Mouse (Mus musculus): ENCODE data around the gene Mapkap1. TPM values are rescaled to one million over a fixed set of nuclear protein-coding genes. Genes with fewer than 3 reads are reported as not detected.

Gene Mapkap1
- total RNA-seq (2014; rRNA removed) (35.1 and 41.7 TPM in 2 replicates), polyA plus RNA-seq (2012; rRNA removed) (25.4 and 31.6 TPM in 2 replicates)

- peak within 1 kb of the TSS; percentile 96 for H3K4me3 ChIP-seq (ENCODE audit: insufficient read depth, low read depth, low read length)
- peak within 1 kb of the TSS; percentile 95 for H3K27ac ChIP-seq (replicated peaks; ENCODE audit: insufficient read depth, low read depth, low read length)
Observed at GRCm38 (mm10) chr2:34406601-34407464, at the start of gene Mapkap1. Gene Mapkap1 (plus strand): TSS chr2:34406771.

DNA sequence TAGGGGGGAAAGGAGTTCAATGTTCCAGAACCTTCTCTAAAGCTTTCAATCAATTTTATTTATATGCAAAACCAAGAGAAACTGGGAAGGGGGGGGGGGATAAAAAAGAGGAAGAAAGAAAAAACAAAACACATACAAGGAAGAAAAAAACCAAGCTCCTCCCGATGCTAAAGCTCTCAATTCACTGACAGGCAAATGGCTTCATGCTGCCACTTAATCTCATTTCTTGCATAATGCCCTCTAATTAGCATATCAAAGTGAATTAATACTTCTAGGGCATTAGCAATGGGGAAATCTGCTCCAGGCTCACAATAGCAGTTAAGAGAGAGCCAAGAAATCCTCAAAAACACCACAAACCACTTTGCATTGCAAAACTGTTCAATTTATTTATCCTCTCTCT, 42.9 kb upstream of the Mapkap1 start:
- TF ChIP-seq POLR2A (IDR thresholded peaks at IDR 0.05; ENCODE audit: extremely low read depth, insufficient read depth, low read length): no peak
- no peak for TF ChIP-seq CTCF (IDR thresholded peaks at IDR 0.05; ENCODE audit: low read depth, low read length)
- 6% methylated on average over 1 of the region's 1 CpGs for WGBS

More at GRCm38 (mm10) chr2:34406601-34407464, at the start of gene Mapkap1:
- peak; percentile 92 for DNase-seq (ENCODE audit: extremely low read depth, low read depth, low spot score)
- H3K4me1 ChIP-seq (ENCODE audit: control insufficient read depth, insufficient read depth, low read length): peaks cover 6% of the 10 kb centered on the region
- no peaks in the 10 kb centered on the region for H3K27me3 ChIP-seq (ENCODE audit: control insufficient read depth, insufficient read depth, low read length)
- WGBS: under 1% methylated on average over 64 of the region's 68 CpGs
- no peak for TF ChIP-seq CTCF (IDR thresholded peaks at IDR 0.05; ENCODE audit: low read depth, low read length)
- 0 out of 2 replicates have a peak, but pooled peaks have one; percentile 29 for TF ChIP-seq POLR2A (IDR thresholded peaks at IDR 0.05; ENCODE audit: extremely low read depth, insufficient read depth, low read length)
- H3K9ac ChIP-seq (ENCODE audit: low read depth, low read length): peak within 1 kb of the TSS; percentile 96
- H3K36me3 ChIP-seq (ENCODE audit: control insufficient read depth, insufficient read depth, low read length): no peaks in the 10 kb centered on the region
- peaks cover 32% of the 10 kb centered on the region; the same call in 1 of the 2 replicates for H3K79me2 ChIP-seq (ENCODE audit: control insufficient read depth, insufficient read depth, low read length)

DNA sequence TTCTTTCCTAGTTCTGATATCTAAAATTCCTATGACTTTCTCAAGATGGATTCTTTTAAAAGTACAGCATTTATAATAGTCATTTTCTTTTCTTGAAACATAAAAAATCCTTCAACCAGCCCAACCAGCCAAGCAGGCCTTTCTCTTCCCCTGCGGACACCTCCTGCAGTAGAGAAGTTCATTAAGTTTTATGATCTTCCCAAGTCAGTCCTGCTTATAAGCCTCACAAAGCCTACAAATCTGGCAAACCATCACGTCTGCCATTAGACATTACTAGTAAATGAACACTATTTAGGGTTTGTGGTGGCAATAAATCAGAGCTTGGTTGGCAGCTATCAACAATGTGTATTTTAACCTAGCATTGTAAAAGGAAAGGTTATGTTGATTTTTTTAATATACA, 39.5 kb upstream of the Mapkap1 start:
- no peaks in the 10 kb centered on the region; the same call in 1 of the 2 replicates for H3K4me1 ChIP-seq (ENCODE audit: control insufficient read depth, insufficient read depth, low read length)
- TF ChIP-seq POLR2A (IDR thresholded peaks at IDR 0.05; ENCODE audit: extremely low read depth, insufficient read depth, low read length) (no peak), CTCF (IDR thresholded peaks at IDR 0.05; ENCODE audit: low read depth, low read length) (no peak)
- H3K36me3 ChIP-seq (ENCODE audit: control insufficient read depth, insufficient read depth, low read length): no peaks in the 10 kb centered on the region
- H3K9ac ChIP-seq (ENCODE audit: low read depth, low read length): no peak overlapping the region
- no peak overlapping the region for H3K4me3 ChIP-seq (ENCODE audit: insufficient read depth, low read depth, low read length)
- no peaks in the 10 kb centered on the region for H3K79me2 ChIP-seq (ENCODE audit: control insufficient read depth, insufficient read depth, low read length)
- WGBS: 92% methylated on average over 2 of the region's 2 CpGs
- no peaks in the 10 kb centered on the region for H3K27me3 ChIP-seq (ENCODE audit: control insufficient read depth, insufficient read depth, low read length)
- DNase-seq (ENCODE audit: extremely low read depth, low read depth, low spot score): no peak
- H3K27ac ChIP-seq (replicated peaks; ENCODE audit: insufficient read depth, low read depth, low read length): no peak overlapping the region

More for the DNA sequence above, 42.9 kb upstream of the Mapkap1 start:
- no peaks in the 10 kb centered on the region for H3K27me3 ChIP-seq (ENCODE audit: control insufficient read depth, insufficient read depth, low read length)
- no peak for DNase-seq (ENCODE audit: extremely low read depth, low read depth, low spot score)
- H3K9ac ChIP-seq (ENCODE audit: low read depth, low read length): no peak overlapping the region
- no peaks in the 10 kb centered on the region for H3K79me2 ChIP-seq (ENCODE audit: control insufficient read depth, insufficient read depth, low read length)
- H3K4me3 ChIP-seq (ENCODE audit: insufficient read depth, low read depth, low read length): no peak overlapping the region
- H3K27ac ChIP-seq (replicated peaks; ENCODE audit: insufficient read depth, low read depth, low read length): no peak overlapping the region
- H3K36me3 ChIP-seq (ENCODE audit: control insufficient read depth, insufficient read depth, low read length): no peaks in the 10 kb centered on the region
- peaks cover 4% of the 10 kb centered on the region for H3K4me1 ChIP-seq (ENCODE audit: control insufficient read depth, insufficient read depth, low read length)

GRCm38 (mm10) chr2:34368396-34368795, 38.2 kb upstream of the Mapkap1 start:
- no peaks in the 10 kb centered on the region; the same call in 1 of the 2 replicates for H3K4me1 ChIP-seq (ENCODE audit: control insufficient read depth, insufficient read depth, low read length)
- 78% methylated on average over 6 of the region's 6 CpGs for WGBS
- no peak for TF ChIP-seq POLR2A (IDR thresholded peaks at IDR 0.05; ENCODE audit: extremely low read depth, insufficient read depth, low read length)
- no peak for TF ChIP-seq CTCF (IDR thresholded peaks at IDR 0.05; ENCODE audit: low read depth, low read length)
- DNase-seq (ENCODE audit: extremely low read depth, low read depth, low spot score): no peak
- H3K36me3 ChIP-seq (ENCODE audit: control insufficient read depth, insufficient read depth, low read length): no peaks in the 10 kb centered on the region
- H3K4me3 ChIP-seq (ENCODE audit: insufficient read depth, low read depth, low read length): no peak overlapping the region
- H3K9ac ChIP-seq (ENCODE audit: low read depth, low read length): no peak overlapping the region
- H3K27ac ChIP-seq (replicated peaks; ENCODE audit: insufficient read depth, low read depth, low read length): no peak overlapping the region
- no peaks in the 10 kb centered on the region for H3K79me2 ChIP-seq (ENCODE audit: control insufficient read depth, insufficient read depth, low read length)
- H3K27me3 ChIP-seq (ENCODE audit: control insufficient read depth, insufficient read depth, low read length): no peaks in the 10 kb centered on the region

DNA sequence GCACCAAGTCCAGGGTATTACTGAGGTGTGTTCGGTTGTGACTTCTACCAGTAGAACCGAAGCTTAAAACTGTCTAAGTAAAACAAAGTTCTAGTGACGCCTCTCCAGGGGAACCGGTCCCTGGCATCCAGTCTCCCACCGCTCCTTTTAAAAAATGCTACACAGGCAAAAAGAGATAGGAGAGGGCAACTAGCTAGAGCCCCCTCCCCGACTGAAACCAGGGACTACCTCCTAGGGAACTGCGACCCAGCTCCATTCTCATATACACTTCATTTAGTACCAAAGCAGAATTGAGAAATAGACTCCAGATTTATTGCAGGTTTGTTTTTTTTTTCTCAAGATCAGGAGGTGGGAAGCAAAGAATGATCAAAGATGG, 36.2 kb upstream of the Mapkap1 start:
- no peak overlapping the region for H3K9ac ChIP-seq (ENCODE audit: low read depth, low read length)
- no peak for DNase-seq (ENCODE audit: extremely low read depth, low read depth, low spot score)
- TF ChIP-seq CTCF (IDR thresholded peaks at IDR 0.05; ENCODE audit: low read depth, low read length) (no peak), POLR2A (IDR thresholded peaks at IDR 0.05; ENCODE audit: extremely low read depth, insufficient read depth, low read length) (no peak)
- H3K79me2 ChIP-seq (ENCODE audit: control insufficient read depth, insufficient read depth, low read length): no peaks in the 10 kb centered on the region
- no peaks in the 10 kb centered on the region for H3K36me3 ChIP-seq (ENCODE audit: control insufficient read depth, insufficient read depth, low read length)
- WGBS: 76% methylated on average over 7 of the region's 7 CpGs
- H3K27me3 ChIP-seq (ENCODE audit: control insufficient read depth, insufficient read depth, low read length): no peaks in the 10 kb centered on the region
- H3K4me1 ChIP-seq (ENCODE audit: control insufficient read depth, insufficient read depth, low read length): no peaks in the 10 kb centered on the region; the same call in 1 of the 2 replicates
- H3K27ac ChIP-seq (replicated peaks; ENCODE audit: insufficient read depth, low read depth, low read length): no peak overlapping the region
- H3K4me3 ChIP-seq (ENCODE audit: insufficient read depth, low read depth, low read length): no peak overlapping the region

Data from liver, adult 2 months (tissue).